Mouse (Mus musculus) liver, embryonic 16.5 days (tissue): Measurements from ENCODE around the gene Zfp799. TPM values are rescaled to one million over a fixed set of nuclear protein-coding genes. Genes with fewer than 3 reads are reported as not detected.
"Not testable (repeated sequence)": the region's sequence is repeated elsewhere in the genome, so short reads cannot be mapped to it uniquely, and the experiment has no call there.

Experiments used
- ATAC-seq: fragments of 200-750 bp; cut with Nextera tagmentation; 2 replicates; pipeline ENCODE4 v1.8.0; 2017; ENCODE audit warnings: low read depth, mild to moderate bottlenecking, moderate number of reproducible peaks, moderate library complexity
- H3K27ac ChIP-seq: fragments of 300-500 bp; sonication (generic); 2 replicates; pipeline ENCODE4 v1.5.1; 2014; ENCODE audit warnings: mild to moderate bottlenecking, low read length
- H3K27me3 ChIP-seq: fragments of 300-500 bp; sonication (generic); 2 replicates; pipeline ENCODE4 v1.6.1; 2014; ENCODE audit warnings: low read depth, low read length, mixed read lengths; ENCODE audit not compliant: control insufficient read depth, insufficient read depth
- H3K36me3 ChIP-seq: fragments of 300-500 bp; sonication (generic); 2 replicates; pipeline ENCODE4 v1.6.1; 2014; ENCODE audit warnings: mild to moderate bottlenecking; ENCODE audit not compliant: control insufficient read depth, insufficient read depth
- H3K4me1 ChIP-seq: fragments of 300-500 bp; sonication (generic); 2 replicates; pipeline ENCODE4 v1.6.1; 2014; ENCODE audit warnings: low read depth, low read length, mixed read lengths; ENCODE audit not compliant: control insufficient read depth
- H3K4me2 ChIP-seq: fragments of 300-500 bp; sonication (generic); 2 replicates; pipeline ENCODE4 v1.6.1; 2014; ENCODE audit warnings: low read depth, low read length, mixed read lengths
- H3K4me3 ChIP-seq: fragments of 300-500 bp; sonication (generic); 2 replicates; pipeline ENCODE4 v1.5.1; 2014; ENCODE audit warnings: low read depth, mild to moderate bottlenecking, low read length
- H3K9ac ChIP-seq: fragments of 300-500 bp; sonication (generic); 2 replicates; pipeline ENCODE4 v1.6.1; 2014; ENCODE audit warnings: low read depth, low read length
- H3K9me3 ChIP-seq: fragments of 300-500 bp; sonication (generic); replicated peaks from 2 replicates; pipeline ENCODE4 v1.6.1; 2016; ENCODE audit warnings: low read length; ENCODE audit not compliant: control insufficient read depth
- WGBS: fragments of 180-500 bp; shearing (Covaris S2); extraction: QIAGEN DNeasy Blood & Tissue Kit; methylation state at CpG from one replicate; pipeline ENCODE4 v1.1.7; 2014; ENCODE audit not compliant: insufficient replicate concordance; 5-methylcytosine and 5-hydroxymethylcytosine counted together
- polyA plus RNA-seq: library from polyadenylated mRNA; unstranded; fragments of >200 nt; fragmentation: Nextera tagmentation; extraction: Ambion mirVana; gene quantifications from 2 replicates; pipeline ENCODE4 v1.2.1, GENCODE M21; 2015

Gene Zfp799
- polyA plus RNA-seq = 1.8 and 2.0 TPM in 2 replicates

GRCm38 (mm10) chr17:32829540-32830417, at the start of gene Zfp799:
Gene Zfp799, minus strand, starts transcription at chr17:32830261.
- Histone ChIP-seq H3K4me1 (no peaks in the 10 kb centered on the region; the same call in none of the 2 replicates), H3K27ac (no peak within 1 kb of the TSS)
- WGBS = 2% methylated on average over 35 of the region's 35 CpGs

DNA sequence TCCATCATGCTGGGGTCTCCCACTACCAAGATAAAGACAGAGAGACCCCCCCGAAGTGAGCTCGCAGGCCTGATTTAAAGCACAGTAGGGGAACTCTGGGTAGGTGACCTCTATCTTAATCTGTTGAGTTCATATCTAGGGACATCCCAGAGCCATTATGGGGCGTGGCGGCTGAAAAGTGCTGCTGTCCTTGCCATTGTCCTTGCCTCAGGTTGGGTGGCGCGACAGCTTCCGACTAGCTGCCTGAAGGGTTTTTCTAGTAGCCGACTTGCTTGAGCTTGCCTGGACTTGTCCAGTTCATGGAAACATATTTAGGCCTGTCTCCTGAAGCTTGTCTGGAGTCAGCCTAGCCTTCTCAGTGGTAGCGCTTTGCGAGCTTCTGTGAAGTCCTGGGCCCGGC, 48.7 kb upstream of the Zfp799 start:
- peaks cover 3% of the 10 kb centered on the region for H3K36me3 ChIP-seq
- H3K9me3 ChIP-seq = no peaks in the 10 kb centered on the region
- H3K27ac ChIP-seq = no peak overlapping the region
- no peak overlapping the region for H3K4me2 ChIP-seq
- H3K9ac ChIP-seq = no peak overlapping the region
- no peaks in the 10 kb centered on the region; the same call in 1 of the 2 replicates for H3K27me3 ChIP-seq
- H3K4me3 ChIP-seq = no peak overlapping the region
- 78% methylated on average over 11 of the region's 11 CpGs for WGBS
- H3K4me1 ChIP-seq = no peaks in the 10 kb centered on the region
- no peak for ATAC-seq

More at GRCm38 (mm10) chr17:32829540-32830417, at the start of gene Zfp799:
- Histone ChIP-seq H3K27me3 (no peaks in the 10 kb centered on the region), H3K9ac (peak within 1 kb of the TSS; percentile 75), H3K9me3 (no peaks in the 10 kb centered on the region), H3K4me2 (peak within 1 kb of the TSS; percentile 66), H3K4me3 (peak within 1 kb of the TSS; percentile 72), H3K36me3 (no peaks in the 10 kb centered on the region)
- ATAC-seq = peak; percentile 85

DNA sequence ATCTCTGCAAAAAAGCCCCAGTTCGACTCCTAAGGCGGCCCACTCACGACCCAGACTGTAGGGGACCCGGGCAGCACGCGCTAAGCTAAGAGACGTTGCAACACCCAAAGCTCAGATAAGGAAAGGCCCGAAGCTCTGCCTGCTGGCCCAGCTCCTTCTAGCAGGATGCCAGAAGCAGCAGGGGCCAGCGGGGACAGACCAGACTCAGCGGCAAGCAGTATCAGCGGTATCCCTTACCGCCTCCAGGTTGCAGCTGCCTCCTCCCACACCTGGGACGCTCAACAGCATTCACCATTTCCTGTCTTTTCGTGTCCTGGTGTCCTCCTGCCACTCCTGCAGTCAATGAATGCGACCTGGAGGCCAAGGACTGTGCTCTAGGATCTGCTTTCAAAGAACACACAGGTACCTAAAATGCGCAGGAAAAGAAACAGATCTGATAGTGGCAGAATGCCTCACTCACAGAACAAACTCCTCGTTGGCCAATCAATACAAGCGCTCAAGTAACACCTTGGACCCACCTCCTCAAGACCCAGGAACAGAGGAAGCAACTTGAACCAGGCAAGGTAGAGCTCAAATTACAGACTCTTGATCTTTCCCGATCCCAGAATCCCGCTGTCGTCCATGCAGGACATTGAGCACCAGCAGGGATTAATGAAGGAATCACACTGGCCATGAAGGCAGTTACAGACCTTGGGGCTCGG, 47.6 kb upstream of the Zfp799 start:
- no peaks in the 10 kb centered on the region for H3K4me1 ChIP-seq
- peak overlapping the region; percentile 5; the same call in 1 of the 2 replicates for H3K4me3 ChIP-seq
- no peak for ATAC-seq
- no peak overlapping the region for H3K9ac ChIP-seq
- H3K4me2 ChIP-seq = peak overlapping the region; percentile 32; the same call in 1 of the 2 replicates
- no peaks in the 10 kb centered on the region for H3K36me3 ChIP-seq
- H3K27ac ChIP-seq = no peak overlapping the region
- WGBS = 8% methylated on average over 22 of the region's 22 CpGs
- no peaks in the 10 kb centered on the region for H3K9me3 ChIP-seq
- no peaks in the 10 kb centered on the region; the same call in 1 of the 2 replicates for H3K27me3 ChIP-seq

GRCm38 (mm10) chr17:32872696-32873095, 42.6 kb upstream of the Zfp799 start:
- WGBS = 56% methylated on average over 5 of the region's 5 CpGs
- no peaks in the 10 kb centered on the region for H3K36me3 ChIP-seq
- H3K27ac ChIP-seq = no peak overlapping the region
- H3K9ac ChIP-seq = no peak overlapping the region
- no peaks in the 10 kb centered on the region; the same call in 1 of the 2 replicates for H3K27me3 ChIP-seq
- H3K4me2 ChIP-seq = no peak overlapping the region
- H3K9me3 ChIP-seq = no peaks in the 10 kb centered on the region; the same call in 1 of the 2 replicates
- ATAC-seq = no peak
- no peak overlapping the region for H3K4me3 ChIP-seq
- no peaks in the 10 kb centered on the region for H3K4me1 ChIP-seq

DNA sequence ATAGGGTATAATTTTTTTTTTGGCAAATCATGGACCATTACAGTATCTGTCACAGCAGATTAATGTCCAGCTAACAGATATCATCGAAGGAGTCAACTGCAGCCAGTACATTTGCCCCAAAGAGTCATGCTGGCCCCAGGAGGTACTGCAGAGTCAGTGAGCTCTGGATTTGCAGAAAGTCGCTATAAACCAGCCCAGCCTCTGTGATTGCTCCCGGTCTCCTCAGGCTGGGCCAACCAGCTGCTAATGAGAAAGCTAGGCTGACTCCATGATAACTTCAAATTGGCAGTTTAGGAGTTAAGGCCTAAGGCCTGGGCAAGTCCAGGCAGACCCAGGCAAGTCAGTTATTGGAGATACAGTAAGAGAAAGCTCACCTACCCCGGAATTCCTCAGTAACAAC, 42.0 kb upstream of the Zfp799 start:
- 66% methylated on average over 4 of the region's 4 CpGs for WGBS
- no peaks in the 10 kb centered on the region; the same call in 1 of the 2 replicates for H3K9me3 ChIP-seq
- no peaks in the 10 kb centered on the region for H3K4me1 ChIP-seq
- no peak overlapping the region for H3K9ac ChIP-seq
- no peaks in the 10 kb centered on the region for H3K27me3 ChIP-seq
- ATAC-seq = no peak
- H3K4me3 ChIP-seq = no peak overlapping the region
- H3K4me2 ChIP-seq = no peak overlapping the region
- no peak overlapping the region for H3K27ac ChIP-seq
- H3K36me3 ChIP-seq = no peaks in the 10 kb centered on the region

DNA sequence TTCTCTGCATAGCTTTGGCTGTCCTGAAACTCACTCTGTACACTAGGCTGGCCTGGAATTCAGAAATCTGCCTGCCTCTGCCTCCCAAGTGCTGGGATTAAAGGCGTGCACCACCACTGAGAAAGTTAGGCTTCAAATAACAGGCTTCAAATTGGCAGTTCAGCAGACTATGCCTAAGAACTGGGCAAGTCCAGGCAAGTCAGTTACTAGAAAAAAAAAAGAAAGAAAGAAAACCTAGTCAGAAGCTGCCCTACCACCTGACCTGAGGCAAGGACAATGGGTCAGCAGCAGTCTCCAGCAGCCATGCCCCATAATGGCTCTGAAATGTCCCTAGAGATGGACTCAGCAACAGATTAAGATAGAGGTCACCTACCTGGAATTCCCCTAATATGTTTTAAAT, 41.4 kb upstream of the Zfp799 start:
- WGBS = 77% methylated on average over 1 of the region's 1 CpGs
- no peaks in the 10 kb centered on the region for H3K27me3 ChIP-seq
- H3K4me3 ChIP-seq = no peak overlapping the region
- no peaks in the 10 kb centered on the region for H3K4me1 ChIP-seq
- H3K9ac ChIP-seq = no peak overlapping the region
- ATAC-seq = no peak
- no peaks in the 10 kb centered on the region; the same call in 1 of the 2 replicates for H3K9me3 ChIP-seq
- no peaks in the 10 kb centered on the region for H3K36me3 ChIP-seq
- no peak overlapping the region for H3K4me2 ChIP-seq
- no peak overlapping the region for H3K27ac ChIP-seq

DNA sequence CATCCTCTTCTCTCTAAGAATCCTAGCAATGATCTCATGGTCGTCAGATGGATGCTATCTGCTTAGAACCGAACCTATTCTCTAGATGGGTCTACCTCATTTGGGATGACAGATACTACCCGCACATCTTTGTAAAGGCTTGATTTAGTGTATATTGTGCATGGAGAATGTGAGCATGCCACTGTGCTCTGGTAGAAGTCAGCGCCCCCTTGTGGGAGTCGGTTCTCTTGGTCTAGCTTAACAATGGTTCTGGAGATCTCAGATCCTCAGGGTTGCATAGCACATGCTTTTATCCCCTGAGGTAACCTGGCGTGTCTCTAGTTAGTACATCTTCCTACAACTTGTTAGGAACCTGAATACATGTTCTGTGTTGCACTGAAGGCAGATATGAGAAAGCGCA, 37.2 kb upstream of the Zfp799 start:
- ATAC-seq, H3K9me3 ChIP-seq, H3K27ac ChIP-seq, H3K4me2 ChIP-seq, H3K36me3 ChIP-seq, H3K4me3 ChIP-seq, H3K4me1 ChIP-seq, H3K27me3 ChIP-seq, H3K9ac ChIP-seq: not testable (repeated sequence)
- WGBS = 49% methylated on average over 3 of the region's 7 CpGs

- H3K9ac ChIP-seq, H3K36me3 ChIP-seq, H3K4me3 ChIP-seq, H3K27me3 ChIP-seq, ATAC-seq, H3K4me2 ChIP-seq, H3K27ac ChIP-seq, H3K9me3 ChIP-seq, H3K4me1 ChIP-seq: not testable (repeated sequence)
- WGBS = 33% methylated on average over 3 of the region's 6 CpGs
Measured at GRCm38 (mm10) chr17:32856713-32857112, 26.7 kb upstream of the Zfp799 start.

DNA sequence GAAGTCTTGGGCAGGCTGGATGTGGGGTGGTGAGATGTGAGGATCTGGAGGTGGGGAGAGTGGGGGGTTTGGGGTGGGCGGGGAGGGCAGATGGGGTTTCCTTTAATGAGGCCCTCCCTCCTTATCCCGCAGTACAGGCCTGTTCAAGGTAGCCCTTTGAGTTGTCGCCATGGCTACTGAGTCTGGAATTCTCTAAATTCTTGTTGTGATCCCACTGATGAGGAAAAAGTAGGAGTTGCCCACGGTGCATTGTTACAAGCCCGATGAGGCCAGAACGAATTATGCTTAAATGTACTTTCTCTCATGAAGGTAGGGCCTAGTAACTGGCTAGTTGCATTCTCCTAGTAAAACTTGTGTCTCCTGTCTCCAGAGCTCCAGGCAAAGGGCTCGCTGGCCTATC, 21.5 kb upstream of the Zfp799 start:
- Histone ChIP-seq H3K9ac (no peak overlapping the region), H3K4me3 (no peak overlapping the region), H3K27ac (no peak overlapping the region), H3K4me2 (no peak overlapping the region), H3K27me3 (no peaks in the 10 kb centered on the region), H3K4me1 (no peaks in the 10 kb centered on the region), H3K9me3 (no peaks in the 10 kb centered on the region), H3K36me3 (no peaks in the 10 kb centered on the region)
- ATAC-seq = no peak
- whole genome bisulfite sequencing = 70% methylated on average over 7 of the region's 7 CpGs
